Mouse (Mus musculus): ENCODE data around the gene Atg9b.

DNA sequence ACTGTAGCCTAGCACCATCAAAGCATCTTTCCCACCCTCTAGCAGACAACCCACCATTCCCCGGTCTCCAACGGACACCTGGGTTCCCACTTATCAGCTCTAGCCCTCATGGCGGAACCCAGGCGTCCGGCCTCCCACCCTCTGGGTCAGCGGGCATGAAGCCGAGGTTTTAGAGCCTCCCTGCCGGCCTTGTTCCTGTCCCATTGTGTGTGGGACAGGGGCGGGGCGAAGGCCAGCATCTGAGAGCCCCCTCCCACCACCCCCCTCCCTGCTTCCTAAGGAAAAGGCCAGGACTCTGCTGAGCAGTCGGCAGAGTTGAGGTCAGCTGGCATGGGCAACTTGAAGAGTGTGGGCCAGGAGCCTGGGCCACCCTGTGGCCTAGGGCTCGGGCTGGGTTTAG, 27.4 kb downstream of the Atg9b start, which contains the start of gene Nos3:
- TF ChIP-seq EP300 (IDR thresholded peaks at IDR 0.05; ENCODE audit: low read depth) (no peak), CTCF (IDR thresholded peaks at IDR 0.05; ENCODE audit: low read depth) (no peak)

All from liver, postnatal 0 days (tissue).